Mouse (Mus musculus): ENCODE results near the gene Stk17b. TPM values are rescaled to one million over a fixed set of nuclear protein-coding genes. Genes with fewer than 3 reads are reported as not detected.
"Not testable (repeated sequence)": the region's sequence is repeated elsewhere in the genome, so short reads cannot be mapped to it uniquely, and the experiment has no call there.

Stk17b gene
- polyA plus RNA-seq, 1 experiment from 2014 or later: 10.0 TPM

- ATAC-seq (ENCODE audit: insufficient number of reproducible peaks, low FRiP score, low TSS enrichment, low read depth) (no peak), DNase-seq (ENCODE audit: low spot score) (no peak)
- no peaks in the 10 kb centered on the region for H3K4me1 ChIP-seq (ENCODE audit: control insufficient read depth, insufficient read depth, low read length)
- H3K27me3 ChIP-seq (ENCODE audit: control insufficient read depth, insufficient read depth, low read length): no peaks in the 10 kb centered on the region
- no peak overlapping the region for H3K9ac ChIP-seq (ENCODE audit: low read length)
- no peak overlapping the region for H3K4me3 ChIP-seq (ENCODE audit: low read depth, low read length)
- H3K36me3 ChIP-seq (ENCODE audit: control insufficient read depth, insufficient read depth, low read length): no peaks in the 10 kb centered on the region
- WGBS: 90% methylated on average over 3 of the region's 3 CpGs
- H3K27ac ChIP-seq (replicated peaks; ENCODE audit: low read depth, low read length): no peak overlapping the region
- no peaks in the 10 kb centered on the region for H3K9me3 ChIP-seq (ENCODE audit: control insufficient read depth, low read length)
- no peak overlapping the region for H3K4me2 ChIP-seq (ENCODE audit: low read depth, severe bottlenecking)
These were observed 48.4 kb downstream of the Stk17b start for GRCm38 (mm10) chr1:53736583-53736982.

GRCm38 (mm10) chr1:53728489-53729225 lies 56.4 kb downstream of the Stk17b start:
- ATAC-seq (ENCODE audit: insufficient number of reproducible peaks, low FRiP score, low TSS enrichment, low read depth) (no peak), DNase-seq (ENCODE audit: low spot score) (no peak)
- no peaks in the 10 kb centered on the region for H3K36me3 ChIP-seq (ENCODE audit: control insufficient read depth, insufficient read depth, low read length)
- H3K4me1 ChIP-seq (ENCODE audit: control insufficient read depth, insufficient read depth, low read length): no peaks in the 10 kb centered on the region
- H3K9ac ChIP-seq (ENCODE audit: low read length): no peak overlapping the region
- H3K27ac ChIP-seq (replicated peaks; ENCODE audit: low read depth, low read length): no peak overlapping the region
- H3K4me3 ChIP-seq (ENCODE audit: low read depth, low read length): no peak overlapping the region
- H3K4me2 ChIP-seq (ENCODE audit: low read depth, severe bottlenecking): no peak overlapping the region
- H3K9me3 ChIP-seq (ENCODE audit: control insufficient read depth, low read length): no peaks in the 10 kb centered on the region
- WGBS: 80% methylated on average over 5 of the region's 5 CpGs
- no peaks in the 10 kb centered on the region for H3K27me3 ChIP-seq (ENCODE audit: control insufficient read depth, insufficient read depth, low read length)

DNA sequence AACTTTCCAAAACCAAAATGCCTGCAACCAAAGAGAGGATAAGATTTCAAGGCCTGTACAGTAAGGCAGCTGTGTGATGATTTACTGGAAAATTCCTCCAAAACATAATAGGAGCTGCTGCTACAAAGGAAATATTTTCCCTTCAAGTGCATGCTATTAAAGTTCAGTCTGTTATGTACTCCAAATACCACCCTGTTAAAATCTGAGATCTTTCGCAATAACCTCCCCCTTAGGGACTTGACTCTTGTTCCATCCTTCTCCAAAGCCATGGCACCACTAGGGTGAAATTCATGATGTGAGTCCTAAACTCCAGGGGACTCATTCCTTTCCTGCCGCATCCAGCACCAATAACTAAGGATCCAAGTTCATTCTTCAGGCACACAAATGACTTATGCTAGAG lies 58.1 kb downstream of the Stk17b start:
- H3K9me3 ChIP-seq (ENCODE audit: control insufficient read depth, low read length): no peaks in the 10 kb centered on the region
- no peak overlapping the region for H3K9ac ChIP-seq (ENCODE audit: low read length)
- H3K4me1 ChIP-seq (ENCODE audit: control insufficient read depth, insufficient read depth, low read length): no peaks in the 10 kb centered on the region
- no peak overlapping the region for H3K27ac ChIP-seq (replicated peaks; ENCODE audit: low read depth, low read length)
- no peak overlapping the region for H3K4me2 ChIP-seq (ENCODE audit: low read depth, severe bottlenecking)
- H3K4me3 ChIP-seq (ENCODE audit: low read depth, low read length): no peak overlapping the region
- ATAC-seq (ENCODE audit: insufficient number of reproducible peaks, low FRiP score, low TSS enrichment, low read depth) (no peak), DNase-seq (ENCODE audit: low spot score) (no peak)
- H3K27me3 ChIP-seq (ENCODE audit: control insufficient read depth, insufficient read depth, low read length): no peaks in the 10 kb centered on the region
- H3K36me3 ChIP-seq (ENCODE audit: control insufficient read depth, insufficient read depth, low read length): no peaks in the 10 kb centered on the region
- 95% methylated on average over 2 of the region's 2 CpGs for WGBS

DNA sequence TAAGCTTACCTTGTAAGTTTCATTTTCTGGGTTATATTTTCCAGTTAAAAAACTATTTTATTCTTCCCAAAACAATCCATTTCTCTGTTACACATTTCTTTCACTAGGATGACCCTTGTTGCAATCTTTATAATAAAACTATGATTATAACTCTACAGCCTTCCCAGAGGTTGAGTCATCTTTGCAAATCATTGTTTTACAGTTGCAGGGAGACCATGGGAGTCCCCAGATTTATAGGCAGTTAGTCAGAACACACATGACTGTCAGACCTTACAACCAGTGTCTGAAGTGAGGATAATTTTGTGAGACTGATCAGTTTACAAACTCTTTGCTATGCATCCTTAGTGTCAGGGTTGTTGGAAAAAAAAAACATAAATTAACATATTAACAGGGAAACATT lies 63.7 kb downstream of the Stk17b start:
- no peak overlapping the region for H3K9ac ChIP-seq (ENCODE audit: low read length)
- H3K9me3 ChIP-seq (ENCODE audit: control insufficient read depth, low read length): no peaks in the 10 kb centered on the region
- H3K4me1 ChIP-seq (ENCODE audit: control insufficient read depth, insufficient read depth, low read length): no peaks in the 10 kb centered on the region
- no peak overlapping the region for H3K4me3 ChIP-seq (ENCODE audit: low read depth, low read length)
- ATAC-seq (ENCODE audit: insufficient number of reproducible peaks, low FRiP score, low TSS enrichment, low read depth) (no peak), DNase-seq (ENCODE audit: low spot score) (no peak)
- H3K27me3 ChIP-seq (ENCODE audit: control insufficient read depth, insufficient read depth, low read length): no peaks in the 10 kb centered on the region
- no peak overlapping the region for H3K4me2 ChIP-seq (ENCODE audit: low read depth, severe bottlenecking)
- H3K27ac ChIP-seq (replicated peaks; ENCODE audit: low read depth, low read length): no peak overlapping the region
- no peaks in the 10 kb centered on the region for H3K36me3 ChIP-seq (ENCODE audit: control insufficient read depth, insufficient read depth, low read length)

DNA sequence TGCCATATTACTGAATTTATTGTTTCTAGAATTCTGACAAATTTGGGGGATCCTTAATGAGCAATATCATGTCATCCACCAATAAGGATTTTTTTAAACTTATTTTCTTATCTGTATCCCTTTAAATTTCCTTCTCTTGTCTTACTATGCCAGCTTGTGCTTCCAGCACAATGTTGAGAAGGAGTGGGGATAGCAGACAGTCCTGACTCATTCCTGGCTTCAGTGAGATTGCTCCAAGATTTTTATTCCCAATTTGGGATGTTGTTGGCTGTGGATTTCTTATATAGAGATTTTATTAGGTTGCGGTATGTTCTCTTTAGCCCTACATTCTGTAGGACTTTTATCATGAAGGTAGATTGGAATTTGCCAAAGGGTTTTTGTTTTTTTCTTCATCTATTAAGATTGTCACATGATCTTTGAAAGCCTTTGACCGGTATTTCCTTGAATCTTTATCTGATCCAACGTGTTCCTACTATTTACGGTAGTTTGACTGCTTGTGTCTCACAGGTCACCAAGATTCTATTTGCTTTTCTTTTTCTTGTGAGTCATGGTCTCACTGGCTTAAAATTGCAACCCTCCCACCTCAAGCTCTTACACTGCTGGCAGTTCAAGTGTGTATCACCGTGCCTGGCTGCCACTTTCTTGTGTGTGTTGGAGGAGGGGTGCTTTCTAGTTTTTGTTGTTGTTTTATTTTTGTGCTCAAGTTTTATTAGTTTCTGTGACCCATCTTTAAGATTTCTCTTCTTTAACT lies 64.2 kb downstream of the Stk17b start:
- H3K4me1 ChIP-seq (ENCODE audit: control insufficient read depth, insufficient read depth, low read length): no peaks in the 10 kb centered on the region
- no peak for ATAC-seq (ENCODE audit: insufficient number of reproducible peaks, low FRiP score, low TSS enrichment, low read depth)

GRCm38 (mm10) chr1:53715966-53716515 lies 69.0 kb downstream of the Stk17b start:
- no peaks in the 10 kb centered on the region for H3K9me3 ChIP-seq (ENCODE audit: control insufficient read depth, low read length)
- no peak for DNase-seq (ENCODE audit: low spot score)
- no peak overlapping the region for H3K4me3 ChIP-seq (ENCODE audit: low read depth, low read length)
- no peak for ATAC-seq (ENCODE audit: insufficient number of reproducible peaks, low FRiP score, low TSS enrichment, low read depth)
- H3K4me2 ChIP-seq (ENCODE audit: low read depth, severe bottlenecking): no peak overlapping the region
- no peak overlapping the region for H3K27ac ChIP-seq (replicated peaks; ENCODE audit: low read depth, low read length)
- WGBS: 88% methylated on average over 1 of the region's 1 CpGs
- no peaks in the 10 kb centered on the region for H3K36me3 ChIP-seq (ENCODE audit: control insufficient read depth, insufficient read depth, low read length)
- no peaks in the 10 kb centered on the region for H3K4me1 ChIP-seq (ENCODE audit: control insufficient read depth, insufficient read depth, low read length)
- H3K27me3 ChIP-seq (ENCODE audit: control insufficient read depth, insufficient read depth, low read length): no peaks in the 10 kb centered on the region
- H3K9ac ChIP-seq (ENCODE audit: low read length): no peak overlapping the region

More for the DNA sequence above, 64.2 kb downstream of the Stk17b start:
- no peak overlapping the region for H3K4me2 ChIP-seq (ENCODE audit: low read depth, severe bottlenecking)
- H3K36me3 ChIP-seq (ENCODE audit: control insufficient read depth, insufficient read depth, low read length): no peaks in the 10 kb centered on the region
- DNase-seq (ENCODE audit: low spot score): no peak
- H3K27me3 ChIP-seq (ENCODE audit: control insufficient read depth, insufficient read depth, low read length): no peaks in the 10 kb centered on the region
- WGBS: 92% methylated on average over 5 of the region's 5 CpGs
- H3K27ac ChIP-seq (replicated peaks; ENCODE audit: low read depth, low read length): no peak overlapping the region
- H3K4me3 ChIP-seq (ENCODE audit: low read depth, low read length): no peak overlapping the region
- no peak overlapping the region for H3K9ac ChIP-seq (ENCODE audit: low read length)
- H3K9me3 ChIP-seq (ENCODE audit: control insufficient read depth, low read length): no peaks in the 10 kb centered on the region

DNA sequence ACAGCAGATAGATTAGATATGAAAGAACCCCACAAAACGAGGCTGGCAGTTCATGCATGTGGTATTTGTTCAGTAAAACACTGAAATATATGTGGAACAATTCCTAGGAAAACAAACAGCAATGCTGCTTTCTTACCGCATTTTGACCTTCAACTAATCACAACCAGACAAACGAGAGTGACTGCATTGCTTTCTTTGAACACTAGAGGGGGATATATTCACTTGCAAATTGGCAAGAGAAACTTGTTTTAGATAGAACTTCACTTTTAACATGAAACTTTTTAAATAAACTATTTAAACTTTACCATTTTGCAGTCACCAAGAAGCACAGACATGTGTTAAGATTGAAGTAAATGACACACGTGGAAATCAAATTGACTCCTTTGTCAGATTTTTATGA lies 69.6 kb downstream of the Stk17b start:
- no peaks in the 10 kb centered on the region for H3K36me3 ChIP-seq (ENCODE audit: control insufficient read depth, insufficient read depth, low read length)
- no peak overlapping the region for H3K4me2 ChIP-seq (ENCODE audit: low read depth, severe bottlenecking)
- H3K27me3 ChIP-seq (ENCODE audit: control insufficient read depth, insufficient read depth, low read length): no peaks in the 10 kb centered on the region
- WGBS: 3% methylated on average over 4 of the region's 4 CpGs
- H3K9me3 ChIP-seq (ENCODE audit: control insufficient read depth, low read length): no peaks in the 10 kb centered on the region
- H3K4me3 ChIP-seq (ENCODE audit: low read depth, low read length): no peak overlapping the region
- ATAC-seq (ENCODE audit: insufficient number of reproducible peaks, low FRiP score, low TSS enrichment, low read depth) (no peak), DNase-seq (ENCODE audit: low spot score) (peak; percentile 36)
- no peaks in the 10 kb centered on the region for H3K4me1 ChIP-seq (ENCODE audit: control insufficient read depth, insufficient read depth, low read length)
- no peak overlapping the region for H3K9ac ChIP-seq (ENCODE audit: low read length)
- no peak overlapping the region for H3K27ac ChIP-seq (replicated peaks; ENCODE audit: low read depth, low read length)

DNA sequence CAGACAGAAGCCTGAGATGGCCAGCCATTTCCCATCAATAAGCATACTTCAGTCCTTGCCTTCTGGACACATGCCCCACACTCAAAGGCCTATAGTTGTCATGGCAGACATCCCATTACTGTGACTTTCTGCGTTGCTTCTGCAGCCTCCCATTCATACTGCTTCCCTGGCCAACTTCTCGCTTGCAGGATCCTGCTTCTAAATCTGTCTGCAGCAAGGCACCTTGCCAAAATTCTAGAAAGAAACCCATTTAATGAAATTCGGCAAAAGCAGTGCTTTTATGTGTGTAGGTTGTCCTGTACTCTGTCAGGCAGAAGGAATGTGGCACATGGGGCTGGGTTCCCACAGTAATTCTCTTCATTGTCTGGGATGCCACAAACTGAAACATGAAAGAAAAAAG lies 71.6 kb downstream of the Stk17b start:
- ATAC-seq (ENCODE audit: insufficient number of reproducible peaks, low FRiP score, low TSS enrichment, low read depth); H3K4me1 ChIP-seq (ENCODE audit: control insufficient read depth, insufficient read depth, low read length); H3K9ac ChIP-seq (ENCODE audit: low read length); H3K36me3 ChIP-seq (ENCODE audit: control insufficient read depth, insufficient read depth, low read length); H3K27me3 ChIP-seq (ENCODE audit: control insufficient read depth, insufficient read depth, low read length); H3K27ac ChIP-seq (replicated peaks; ENCODE audit: low read depth, low read length); DNase-seq (ENCODE audit: low spot score); H3K9me3 ChIP-seq (ENCODE audit: control insufficient read depth, low read length); H3K4me3 ChIP-seq (ENCODE audit: low read depth, low read length); H3K4me2 ChIP-seq (ENCODE audit: low read depth, severe bottlenecking): not testable (repeated sequence)
- 69% methylated on average over 2 of the region's 3 CpGs for WGBS

Data from limb, embryonic 11.5 days (tissue).